Mouse (Mus musculus) layer of hippocampus, adult 8-10 months (tissue): ENCODE measurements at regions not wholly inside any gene's neighbourhood (a gene's known extent, or its start where the extent isn't known, plus 50 kb on each side); places are given as distances from the start of the nearest gene placed in this dataset.
A peak's percentile ranks its signal among the peaks of the same experiment; 100 is the strongest.

Source experiments
- DNase-seq, 2 experiments: peaks; one replicate each; pipeline ENCODE4 v3.0.0; 2022; ENCODE audit warnings: low spot score in 2 of 2

GRCm38 (mm10) chr5:55276265-55276837 lies 1278.1 kb downstream of the Stim2 start:
- no peak for DNase-seq

- no peak for DNase-seq
Observed at GRCm38 (mm10) chr5:55293301-55293700, 1295.0 kb downstream of the Stim2 start.

- DNase-seq = peak in 1 of 2 experiments; percentile 5
Observed at GRCm38 (mm10) chr5:55293978-55294377, 1295.7 kb downstream of the Stim2 start.

GRCm38 (mm10) chr5:55294781-55295180 lies 1296.5 kb downstream of the Stim2 start:
- DNase-seq = no peak

GRCm38 (mm10) chr5:55301538-55301937 lies 1303.2 kb downstream of the Stim2 start:
- no peak for DNase-seq

DNA sequence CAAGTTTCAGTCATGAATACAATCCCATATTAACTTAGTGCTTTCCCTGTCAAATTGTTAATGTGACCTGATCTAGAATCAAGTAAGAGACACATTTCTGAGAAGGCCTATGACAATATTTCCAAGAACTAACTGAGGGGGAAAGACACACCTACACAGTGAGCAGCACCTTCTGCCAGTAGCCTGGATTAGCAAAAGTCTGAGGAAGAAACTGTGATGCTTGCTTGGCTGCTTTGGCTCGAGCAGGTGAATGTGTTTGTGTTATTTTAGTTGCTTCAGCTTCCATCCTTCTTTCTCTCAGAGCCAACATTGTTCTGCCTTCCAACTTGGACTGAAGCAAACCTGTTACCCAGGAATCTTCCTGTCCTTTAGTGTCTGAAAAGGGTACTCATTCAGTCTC lies 1347.7 kb downstream of the Stim2 start:
- DNase-seq = no peak

DNA sequence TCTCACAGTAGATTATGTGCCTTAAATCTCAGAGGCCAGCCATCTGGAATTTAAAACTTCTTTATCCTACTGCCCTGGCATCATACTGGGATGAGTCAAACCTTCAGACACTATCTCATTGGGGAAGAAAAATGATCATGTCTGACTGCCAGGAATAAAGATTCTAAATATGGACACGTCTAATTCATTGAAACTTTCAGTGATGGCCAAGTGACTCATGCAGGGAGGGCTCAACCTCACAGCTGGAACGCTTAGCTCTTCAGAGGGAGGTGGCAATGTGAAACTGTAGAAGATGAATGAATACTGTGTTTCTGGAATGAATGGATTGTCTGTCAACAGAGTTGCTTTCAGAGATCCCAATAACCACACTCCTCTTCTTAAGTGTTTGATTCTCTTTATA lies 1357.2 kb downstream of the Stim2 start:
- no peak for DNase-seq

- DNase-seq = no peak
Observed at GRCm38 (mm10) chr5:55374295-55374694, 1376.0 kb downstream of the Stim2 start.

DNA sequence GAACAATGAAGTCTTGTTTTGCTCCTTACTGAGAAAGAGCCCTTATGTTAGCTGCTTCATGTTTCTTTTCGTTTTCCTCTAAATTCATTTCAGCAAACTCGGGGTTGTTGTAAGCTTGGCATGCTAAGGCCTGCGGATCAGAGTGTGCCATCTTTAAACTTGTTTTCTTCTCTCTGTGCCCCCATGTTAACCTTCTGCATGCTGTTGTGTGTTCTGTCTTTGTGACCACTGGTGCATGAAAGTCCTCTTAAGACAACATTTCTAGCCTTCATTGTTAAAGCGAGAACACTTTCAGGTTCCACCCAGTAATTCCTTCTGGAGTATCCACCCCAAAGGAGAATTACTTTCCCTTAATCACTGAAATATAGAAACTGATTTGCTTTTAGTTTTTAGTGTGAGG lies 1392.5 kb downstream of the Stim2 start:
- DNase-seq = no peak

DNA sequence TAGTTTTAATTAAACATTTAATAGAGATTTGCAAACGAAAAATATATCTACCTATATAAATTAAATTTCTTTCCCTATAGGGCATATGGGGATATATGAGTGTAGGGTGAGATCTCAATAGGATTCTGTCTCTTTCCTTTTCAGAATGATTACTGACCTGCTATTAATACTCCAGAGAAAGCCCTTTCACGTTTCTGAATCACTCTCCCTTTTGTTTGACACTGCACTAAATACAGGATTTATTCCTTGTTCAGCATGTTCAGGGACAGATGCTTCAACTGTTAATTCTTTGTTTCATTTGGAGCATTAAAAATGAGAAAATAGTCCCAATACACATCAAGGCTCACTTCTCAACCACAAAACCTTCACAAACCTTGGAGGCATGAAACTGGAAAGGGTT lies 1397.7 kb downstream of the Stim2 start:
- no peak for DNase-seq

DNA sequence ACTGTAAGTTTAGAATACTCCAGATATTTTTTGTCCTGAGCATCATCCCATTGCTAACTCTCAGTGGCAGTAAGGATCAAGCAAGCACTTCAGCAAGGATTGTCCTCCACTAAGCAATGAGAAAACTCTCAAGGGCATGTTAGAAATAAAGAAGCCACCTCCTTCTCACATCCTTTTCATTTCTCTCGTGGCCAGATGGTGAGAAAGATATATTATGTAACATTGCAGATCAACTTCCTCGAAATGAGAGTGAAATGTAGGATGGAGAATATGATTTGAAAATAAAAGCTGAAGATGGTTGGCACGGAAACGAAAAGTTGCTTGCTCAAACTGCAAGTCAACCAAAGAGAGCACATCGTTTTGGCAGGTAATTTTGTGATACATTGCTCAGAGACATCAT lies 1417.8 kb downstream of the Stim2 start:
- DNase-seq = peak in 1 of 2 experiments; percentile 4

- DNase-seq = no peak
Observed at GRCm38 (mm10) chr5:55439158-55439557, 1440.9 kb downstream of the Stim2 start.

DNA sequence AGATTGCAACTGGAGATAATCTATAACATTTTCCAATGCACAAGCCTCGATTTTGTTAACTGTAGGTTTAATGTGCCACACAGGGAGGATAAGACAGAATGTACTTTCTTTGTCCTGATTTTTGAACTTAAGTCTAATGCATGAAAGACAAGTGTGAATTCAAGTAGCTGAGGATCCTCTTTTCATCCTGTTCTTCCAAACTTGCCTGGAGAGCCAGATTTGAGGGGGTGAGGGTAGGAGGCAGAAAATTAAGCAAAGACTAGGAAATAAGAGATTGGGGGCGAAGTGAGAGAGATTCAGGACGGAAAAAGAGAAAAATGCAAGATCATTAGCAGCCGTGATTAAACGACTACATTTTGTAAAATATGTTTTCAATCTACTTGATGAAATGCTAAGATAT lies 1450.8 kb downstream of the Stim2 start:
- no peak for DNase-seq
